Mouse (Mus musculus) lung, adult 10 weeks (tissue): ENCODE data around the gene Gm3526. TPM values are rescaled to one million over a fixed set of nuclear protein-coding genes. Genes with fewer than 3 reads are reported as not detected.

Experiments used
- polyA plus RNA-seq: library from polyadenylated mRNA; stranded (reverse); fragments of 350-450 nt; fragmentation: Illumina TruSeq; extraction: RNeasy Lipid Tissue Mini Kit (QIAGEN cat#74804); gene quantifications from one replicate; pipeline ENCODE4 v1.2.3, GENCODE M21; 2014; ENCODE audit warnings: low read depth, low replicate concordance; ENCODE audit not compliant: insufficient read depth

The Gm3526 gene
- not detected for polyA plus RNA-seq

DNA sequence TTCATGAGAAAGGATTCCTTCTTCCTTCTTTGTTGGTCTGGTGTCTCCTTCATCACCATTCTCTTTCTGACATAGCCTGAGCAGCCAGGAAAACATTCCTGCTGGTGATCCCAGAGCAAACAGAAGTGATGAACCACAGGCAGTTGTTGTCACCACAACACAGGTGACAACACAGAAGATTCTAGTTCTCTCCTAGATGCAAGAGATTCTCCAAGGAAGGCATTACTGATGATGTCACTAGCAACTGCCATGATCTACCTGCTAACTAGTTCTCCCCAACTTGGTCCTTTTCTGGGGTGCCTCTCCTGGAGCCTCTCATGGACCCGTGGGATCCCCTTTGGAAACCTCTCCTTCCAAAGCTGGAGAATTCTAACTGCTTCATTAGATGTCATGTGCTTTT is at the start of gene Gm3526:
Gene Gm3526, minus strand, starts transcription at position 101 of the 400 bp plus-strand sequence.

Other genes starting within 250 kb of the Gm3526 start
- not detected for gene Gm3298, start 244.7 kb downstream of the Gm3526 start, polyA plus RNA-seq
- not detected for gene 4930555G01Rik, start 210.0 kb downstream of the Gm3526 start, polyA plus RNA-seq
- not detected for gene Gm8281, start 189.5 kb downstream of the Gm3526 start, polyA plus RNA-seq
- gene Gm8279, start 129.1 kb downstream of the Gm3526 start, polyA plus RNA-seq = not detected
- gene Gm3317, start 96.0 kb downstream of the Gm3526 start, polyA plus RNA-seq = not detected
- not detected for gene Gm8271, start 74.8 kb downstream of the Gm3526 start, polyA plus RNA-seq
- gene Gm3542, start 74.3 kb upstream of the Gm3526 start, polyA plus RNA-seq = not detected
- gene Gm3500, start 128.5 kb upstream of the Gm3526 start, polyA plus RNA-seq = 0.28 TPM
- gene Gm3194, start 194.9 kb upstream of the Gm3526 start, polyA plus RNA-seq = not detected
- gene Gm8246, start 217.2 kb upstream of the Gm3526 start, polyA plus RNA-seq = not detected
- not detected for gene Gm3187, start 223.6 kb upstream of the Gm3526 start, polyA plus RNA-seq
- gene Gm3488, start 241.1 kb upstream of the Gm3526 start, polyA plus RNA-seq = 0.15 TPM